Mouse (Mus musculus): Measurements from ENCODE around the gene Bmper.
A peak's percentile ranks its signal among the peaks of the same experiment; 100 is the strongest.

The Bmper gene

DNA sequence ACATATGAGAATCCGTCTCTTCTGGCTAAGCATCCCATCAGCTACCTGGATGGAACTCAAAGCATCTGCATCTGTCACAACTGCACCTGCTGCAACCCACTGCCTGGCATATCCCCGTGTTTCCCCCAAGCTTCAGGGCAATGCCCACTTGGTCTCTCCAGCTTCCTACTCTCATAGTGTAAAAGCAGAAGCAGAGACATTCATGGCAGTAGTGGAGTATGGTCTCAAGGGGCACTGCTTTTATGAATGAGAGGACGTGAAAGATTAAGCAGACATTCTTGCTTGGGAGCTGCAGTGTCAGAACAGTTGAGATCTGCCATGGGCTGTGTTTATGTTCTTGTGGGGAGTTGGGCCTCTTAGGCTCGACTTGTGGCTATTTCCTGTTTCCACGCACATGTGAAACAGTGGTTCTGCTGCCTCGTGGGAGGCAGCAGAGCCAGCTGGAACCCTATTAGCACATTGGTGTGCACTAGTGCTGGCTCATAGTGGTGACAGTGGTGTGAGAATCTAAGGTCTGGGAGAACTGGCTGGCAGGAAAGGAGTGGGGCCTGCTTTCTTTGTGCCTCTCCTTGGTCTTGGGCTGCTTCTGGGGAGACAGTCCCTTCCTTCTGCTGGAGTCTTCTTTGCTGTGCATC is 12.6 kb downstream of the Bmper start:
- no peak for DNase-seq (ENCODE audit: low spot score in 2 of 2)

DNA sequence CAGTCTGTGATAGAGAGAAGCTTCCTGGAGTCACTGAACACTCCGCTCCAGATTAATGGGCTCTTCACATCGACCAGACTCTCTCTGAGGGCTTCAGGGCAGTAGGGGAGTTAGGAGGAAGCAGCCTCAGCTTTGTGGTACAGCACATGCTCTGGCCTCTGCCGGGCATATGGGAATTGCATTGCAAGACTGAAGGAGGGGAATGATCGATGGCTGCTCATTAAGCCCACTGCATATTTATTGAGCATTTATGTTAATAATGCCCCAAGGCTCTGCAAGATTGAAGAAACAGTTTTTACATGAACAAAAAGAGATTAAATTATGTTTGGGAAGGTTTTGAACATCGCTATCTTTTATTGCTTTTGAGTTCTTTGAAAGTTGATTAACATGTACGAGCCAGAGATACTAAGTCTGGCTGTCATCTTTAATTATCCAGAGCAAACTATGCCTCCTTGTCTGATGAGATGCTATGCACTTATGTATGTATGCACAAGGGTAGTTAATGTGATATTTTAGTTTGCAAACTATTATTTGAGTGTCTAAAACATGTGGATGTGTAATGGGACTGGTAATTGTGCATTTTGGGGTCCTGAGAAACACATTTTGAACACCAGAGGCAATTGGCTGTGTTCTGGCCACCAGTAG is 13.9 kb downstream of the Bmper start:
- no peak for DNase-seq (ENCODE audit: low spot score in 2 of 2)

DNA sequence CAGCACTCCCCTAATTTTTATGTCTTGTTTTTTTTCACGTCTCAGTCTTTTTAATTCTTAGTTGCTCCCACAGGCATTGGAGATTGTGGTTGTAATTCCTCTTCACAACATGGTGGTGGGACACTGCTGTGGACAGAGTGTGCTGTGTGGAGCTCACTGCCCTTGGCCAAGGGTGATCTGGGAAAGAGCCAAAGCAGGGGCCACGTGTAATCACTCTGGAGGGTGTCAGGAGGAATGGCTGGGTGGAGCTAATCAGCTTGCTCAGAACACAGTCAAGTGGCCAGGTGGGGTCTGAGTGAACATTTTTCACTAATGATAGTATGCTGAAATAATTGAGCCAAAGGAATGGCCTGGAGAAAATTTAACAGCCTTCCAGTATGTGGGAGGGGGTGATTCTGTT is 16.1 kb downstream of the Bmper start:
- no peak for DNase-seq (ENCODE audit: low spot score in 2 of 2)

DNA sequence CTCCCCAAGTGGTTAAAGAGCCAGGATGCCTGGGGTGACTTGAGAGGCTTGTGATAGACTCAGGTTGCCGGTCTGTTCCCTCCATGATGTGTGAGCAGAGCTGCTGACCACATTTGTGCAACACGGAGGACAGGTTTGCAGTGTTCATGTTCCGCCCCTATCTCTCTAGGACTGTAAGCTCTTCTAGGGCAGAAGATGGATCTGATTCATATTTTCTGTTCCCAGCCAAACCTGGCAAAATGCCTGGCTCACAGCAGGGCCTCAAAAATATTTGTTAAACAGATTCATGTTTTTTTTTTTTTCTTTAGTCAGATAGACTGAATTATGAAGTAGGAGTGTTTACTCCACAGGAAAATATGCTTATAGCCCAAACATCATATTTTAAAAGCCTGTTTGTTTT is 20.0 kb downstream of the Bmper start:
- no peak for DNase-seq (ENCODE audit: low spot score in 2 of 2)

DNA sequence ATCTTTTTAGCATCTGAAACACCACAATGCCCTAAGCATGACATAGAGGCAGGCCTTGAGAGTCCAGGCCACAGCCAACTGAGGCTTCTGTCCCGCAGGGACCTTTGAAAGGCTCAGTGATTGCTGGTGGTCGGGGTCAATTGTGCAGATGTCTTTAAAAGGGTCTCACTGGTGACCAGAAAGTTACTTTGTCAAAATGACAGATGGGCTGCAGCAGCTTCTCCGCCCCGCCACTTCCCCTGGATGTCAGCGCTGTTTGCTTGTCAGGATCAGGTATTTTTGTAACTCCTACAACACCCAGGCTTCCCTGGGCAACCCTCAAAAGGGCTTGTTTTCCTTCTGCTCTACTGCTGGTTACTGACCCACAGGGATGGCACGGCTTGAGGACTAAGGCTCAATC is 21.0 kb downstream of the Bmper start:
- no peak for DNase-seq (ENCODE audit: low spot score in 2 of 2)

DNA sequence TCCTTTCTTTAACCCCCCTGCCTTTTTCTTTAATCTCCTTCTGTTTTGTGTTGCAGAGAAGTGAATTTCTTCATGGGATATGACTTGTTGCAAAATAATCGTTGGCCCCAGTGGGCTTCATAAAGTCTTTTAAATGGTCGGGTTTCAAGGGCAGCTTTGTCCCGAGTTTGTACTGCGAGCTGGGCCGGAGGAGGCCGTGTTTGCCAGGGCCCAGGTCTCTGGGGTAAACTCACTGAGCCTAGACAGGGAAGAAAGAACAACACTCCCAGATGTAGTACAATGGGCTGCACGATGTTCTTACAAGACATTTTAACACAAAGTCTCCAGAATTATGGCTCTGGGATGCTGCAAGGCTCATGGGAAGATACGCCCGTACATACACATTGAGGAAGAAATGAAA is 23.5 kb downstream of the Bmper start:
- DNase-seq (ENCODE audit: low spot score in 2 of 2): no peak

DNA sequence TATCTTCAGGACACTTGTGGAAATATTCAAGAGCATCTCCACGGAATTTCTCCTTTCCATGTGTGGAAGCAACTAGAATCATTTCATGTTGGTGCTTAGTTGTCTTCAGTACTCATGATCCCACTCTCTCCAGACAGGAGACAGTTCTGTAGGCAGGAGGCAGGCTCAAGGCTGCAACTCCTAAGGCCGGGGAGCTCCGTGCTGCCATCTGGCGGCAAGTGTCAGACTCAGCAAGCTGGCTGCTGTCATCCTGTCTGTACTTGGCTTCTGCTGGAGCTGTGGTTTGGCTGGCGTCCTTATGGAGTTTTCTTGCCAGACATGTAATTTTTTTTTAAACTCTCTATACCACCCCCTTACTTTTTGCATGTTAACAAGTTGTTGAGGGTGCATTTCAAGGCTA is 27.1 kb downstream of the Bmper start:
- DNase-seq (ENCODE audit: low spot score in 2 of 2): peak; percentile 68 to 83

DNA sequence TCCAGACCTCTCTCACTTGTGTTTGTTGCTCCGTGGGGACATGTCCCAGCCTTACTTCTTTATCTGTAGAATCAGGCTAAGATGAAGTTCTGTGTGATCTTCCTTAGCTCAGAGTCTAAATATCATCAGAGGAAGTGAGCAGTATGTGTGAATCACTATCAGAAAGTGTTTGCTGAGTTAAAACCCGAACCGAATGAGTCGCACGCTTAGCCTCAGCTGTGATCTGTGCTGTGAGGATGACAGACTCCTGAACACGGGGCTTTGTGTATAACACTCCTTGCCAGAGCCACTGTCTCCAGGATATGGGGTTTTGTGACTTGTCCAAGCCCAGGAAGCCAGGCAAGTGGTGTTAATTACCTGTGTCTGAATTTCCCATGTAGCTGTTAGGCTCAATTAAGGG is 28.1 kb downstream of the Bmper start:
- no peak for DNase-seq (ENCODE audit: low spot score in 2 of 2)

DNA sequence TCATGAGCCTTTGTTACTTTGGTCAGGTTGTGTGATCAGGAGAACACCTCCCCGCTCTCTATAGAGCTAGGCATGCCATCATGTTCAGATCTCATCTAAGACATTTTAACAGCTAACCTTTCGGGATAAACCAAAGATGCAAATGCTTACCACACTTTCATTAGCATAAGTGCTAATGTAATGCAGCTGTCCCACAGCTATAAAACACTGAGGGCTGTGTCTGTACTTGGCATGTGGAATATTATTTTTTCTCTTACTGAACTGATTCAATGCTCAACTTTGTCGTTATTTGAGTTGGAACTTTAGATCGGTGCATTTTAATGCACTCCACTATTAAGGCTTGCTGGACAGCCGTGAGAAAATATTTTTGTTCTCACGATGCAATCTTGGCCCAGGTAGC is 30.7 kb downstream of the Bmper start:
- DNase-seq (ENCODE audit: low spot score in 2 of 2): no peak

DNA sequence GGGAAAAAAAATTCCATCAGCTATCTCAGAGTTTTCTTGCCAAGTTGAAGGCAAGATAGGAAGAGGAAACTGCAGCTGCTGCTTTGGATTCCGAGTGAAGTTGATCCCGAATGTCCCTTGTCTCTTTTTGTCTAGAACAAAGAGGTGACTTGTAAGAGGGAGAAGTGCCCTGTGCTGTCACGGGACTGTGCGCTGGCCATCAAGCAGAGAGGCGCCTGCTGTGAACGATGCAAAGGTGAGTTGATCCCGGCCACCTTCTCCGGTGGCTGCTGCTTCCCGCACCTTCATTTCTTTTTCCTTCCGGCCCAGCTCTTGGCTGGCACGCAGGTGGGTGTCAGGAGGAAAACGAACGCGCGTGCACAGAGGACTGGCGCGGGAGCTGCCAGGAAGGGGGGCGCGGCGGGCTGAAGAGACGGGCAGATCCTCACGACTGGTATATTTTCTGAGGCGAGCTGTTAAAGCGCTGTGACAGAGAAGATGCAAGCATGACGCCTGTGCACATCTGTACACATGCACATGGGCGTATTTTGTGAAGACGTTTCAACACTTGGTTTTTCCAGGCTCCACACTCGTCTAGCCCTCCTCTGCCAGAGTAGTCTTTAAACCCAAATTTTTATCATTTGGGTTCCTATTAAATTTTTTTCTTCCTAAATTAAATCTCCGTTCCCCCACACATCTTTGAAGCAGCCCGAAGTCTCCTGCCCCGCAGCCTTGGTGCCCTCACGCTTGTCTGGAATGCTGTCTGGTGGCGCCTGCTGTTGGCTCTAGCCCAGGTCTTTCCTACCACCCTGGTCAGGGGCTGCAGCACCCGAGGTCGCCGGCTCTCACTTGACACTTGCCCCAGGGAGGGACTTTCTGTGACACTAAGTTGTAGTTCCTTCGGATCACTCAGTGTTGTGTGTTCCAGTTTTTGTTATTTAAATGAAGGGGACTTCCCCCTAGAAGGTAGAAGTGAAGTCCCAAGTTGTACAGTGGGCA is 31.6 kb downstream of the Bmper start:
- DNase-seq (ENCODE audit: low spot score in 2 of 2): no peak

DNA sequence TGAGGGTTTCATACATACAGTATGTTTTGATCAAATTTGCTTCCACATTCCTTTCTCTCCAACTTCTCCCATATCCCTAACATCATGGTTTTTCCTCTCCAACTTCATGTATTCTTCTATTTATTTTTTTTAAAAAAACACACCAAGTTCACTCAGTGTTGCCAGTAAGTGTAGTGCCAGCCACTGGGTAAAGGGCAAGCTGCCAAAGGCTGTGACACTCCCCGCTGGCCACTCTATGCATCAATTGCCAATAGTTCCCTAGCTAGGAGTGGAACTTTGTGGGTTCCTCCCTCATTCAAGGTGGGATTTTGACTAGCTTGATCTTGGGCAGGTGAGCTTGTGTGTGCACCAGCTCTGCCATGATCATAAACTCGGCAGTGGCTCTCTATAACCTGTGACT is 33.0 kb downstream of the Bmper start:
- DNase-seq (ENCODE audit: low spot score in 2 of 2): no peak

DNA sequence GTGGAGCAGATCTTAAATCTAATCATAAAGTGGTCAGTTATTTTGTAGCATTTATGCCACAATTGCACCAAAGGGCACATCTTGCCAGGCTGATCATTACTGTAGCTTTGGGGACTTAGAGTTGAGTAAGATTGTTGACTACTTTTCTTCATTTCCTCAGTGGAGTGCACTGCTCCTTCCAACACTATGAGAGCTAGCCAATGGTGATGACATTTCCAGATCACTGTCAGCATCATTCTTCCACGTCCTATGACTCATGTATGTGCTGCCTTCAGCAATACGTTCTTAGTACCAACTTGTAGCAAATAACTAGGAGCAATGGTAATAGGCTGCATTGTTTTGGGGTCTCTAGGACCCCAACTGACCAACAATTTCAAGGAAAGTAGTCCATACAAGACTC is 33.7 kb downstream of the Bmper start:
- DNase-seq (ENCODE audit: low spot score in 2 of 2): no peak

DNA sequence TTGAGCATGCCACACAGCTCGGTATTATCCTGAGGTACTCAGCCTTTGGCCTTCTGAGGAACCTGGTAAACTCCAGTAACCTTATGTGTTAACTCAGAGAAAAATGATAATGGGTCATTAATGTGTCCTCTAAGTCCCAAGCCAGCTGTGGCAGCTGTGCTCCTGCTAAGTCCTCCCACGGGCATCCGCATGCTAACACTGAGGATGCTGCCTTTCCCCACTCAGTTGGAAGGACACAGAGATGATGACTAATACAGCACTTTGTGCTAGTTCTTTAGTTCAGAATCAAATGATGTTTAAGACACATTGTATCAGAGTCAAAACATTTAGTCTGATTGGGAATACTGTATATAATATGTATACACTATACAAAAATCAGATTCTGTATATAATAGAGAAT is 39.0 kb downstream of the Bmper start:
- no peak for DNase-seq (ENCODE audit: low spot score in 2 of 2)

DNA sequence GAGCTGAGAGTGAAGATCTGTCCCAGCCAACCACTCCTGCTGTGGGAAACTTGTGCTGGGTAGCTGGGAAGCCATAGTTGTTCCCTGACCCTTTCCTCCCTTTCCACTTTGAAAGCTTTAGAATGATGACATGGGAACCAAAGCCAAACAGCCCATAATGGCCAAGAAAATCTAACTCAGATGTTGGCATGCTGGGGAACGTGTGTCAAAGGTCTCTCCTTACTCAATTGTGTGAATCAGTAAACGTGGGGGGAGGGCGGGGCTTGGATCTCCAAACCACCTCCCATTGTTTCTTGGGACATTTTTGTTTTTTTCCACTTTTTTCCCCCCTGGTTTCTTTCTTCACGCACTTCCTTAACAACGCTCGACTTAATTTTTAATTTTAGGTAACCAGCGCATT is 40.0 kb downstream of the Bmper start:
- no peak for DNase-seq (ENCODE audit: low spot score in 2 of 2)

DNA sequence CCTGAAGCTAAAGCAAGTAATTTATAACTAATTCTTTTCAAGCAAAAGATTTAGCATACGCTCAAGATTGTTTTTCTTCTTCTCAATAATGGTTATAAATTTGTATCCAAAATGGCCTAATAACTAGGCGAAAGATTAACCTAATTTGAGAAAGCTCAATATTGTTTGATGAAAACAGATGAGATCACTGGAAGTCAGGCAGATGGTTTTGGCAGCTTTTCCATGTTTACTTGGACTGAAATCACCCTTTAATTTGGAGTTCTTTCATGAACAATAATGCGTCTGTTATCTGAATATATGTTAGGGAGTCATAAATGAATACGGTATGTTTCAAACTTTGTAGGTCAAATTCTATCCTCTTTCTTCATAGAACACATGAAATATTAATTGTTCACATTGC is 41.6 kb downstream of the Bmper start:
- DNase-seq (ENCODE audit: low spot score in 2 of 2): no peak

DNA sequence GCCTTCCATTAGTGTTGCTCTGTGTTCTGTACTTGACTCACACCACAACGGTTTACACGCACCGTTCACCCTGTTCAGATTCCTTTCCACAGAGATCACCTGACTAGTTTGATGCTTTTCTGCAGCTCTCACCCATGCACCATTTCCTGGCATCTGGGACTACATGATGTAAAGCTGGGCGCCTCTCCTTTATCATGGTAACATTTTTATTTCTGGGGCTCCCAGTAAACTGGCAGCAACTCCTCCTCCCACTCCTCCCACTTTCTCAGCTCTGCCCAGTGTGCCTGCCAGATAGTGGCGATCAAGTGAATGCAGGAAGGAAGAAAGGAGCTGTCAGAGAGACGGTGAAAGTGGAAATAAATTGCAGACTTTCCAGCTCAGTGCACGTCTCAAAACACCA is 45.7 kb downstream of the Bmper start:
- DNase-seq (ENCODE audit: low spot score in 2 of 2): no peak

DNA sequence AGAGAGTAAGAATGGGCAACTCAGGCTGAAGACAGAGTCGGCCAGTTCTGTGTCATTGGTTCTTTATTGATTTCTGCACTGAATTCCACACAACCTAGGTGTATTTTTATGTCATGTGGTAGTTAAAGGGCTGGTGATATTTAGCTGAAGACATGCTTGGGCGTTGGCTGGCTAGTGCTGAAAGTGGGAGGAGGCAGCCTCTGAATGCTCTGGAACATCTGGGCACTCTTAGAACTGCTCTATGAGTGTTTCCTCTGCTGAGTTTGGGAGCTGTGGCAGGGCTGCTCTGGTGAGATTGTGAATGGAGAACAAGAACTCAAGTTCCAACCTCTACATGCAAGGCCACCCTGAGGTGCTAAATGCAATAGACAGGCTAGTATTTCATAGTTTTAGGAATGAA is 46.2 kb downstream of the Bmper start:
- no peak for DNase-seq (ENCODE audit: low spot score in 2 of 2)

DNA sequence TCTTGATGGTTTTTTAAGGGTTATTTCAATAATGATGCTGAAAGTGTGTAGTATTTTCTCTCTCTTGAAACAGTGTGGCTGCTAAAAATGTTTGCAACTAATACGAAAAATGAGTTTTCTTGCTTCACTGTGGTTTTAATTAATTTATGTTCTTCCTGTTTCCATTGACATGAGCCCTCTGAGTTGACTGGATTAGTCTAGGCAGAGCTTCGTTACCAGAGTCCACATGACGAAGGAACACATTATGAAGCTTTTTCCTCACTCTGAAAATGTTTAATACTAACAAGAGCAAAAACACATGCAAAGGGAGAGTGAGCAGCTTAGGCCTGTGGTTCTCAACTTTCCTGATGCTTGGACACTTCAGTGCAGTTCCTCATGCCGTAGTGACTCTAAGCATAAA is 53.4 kb downstream of the Bmper start:
- DNase-seq (ENCODE audit: low spot score in 2 of 2): no peak

DNA sequence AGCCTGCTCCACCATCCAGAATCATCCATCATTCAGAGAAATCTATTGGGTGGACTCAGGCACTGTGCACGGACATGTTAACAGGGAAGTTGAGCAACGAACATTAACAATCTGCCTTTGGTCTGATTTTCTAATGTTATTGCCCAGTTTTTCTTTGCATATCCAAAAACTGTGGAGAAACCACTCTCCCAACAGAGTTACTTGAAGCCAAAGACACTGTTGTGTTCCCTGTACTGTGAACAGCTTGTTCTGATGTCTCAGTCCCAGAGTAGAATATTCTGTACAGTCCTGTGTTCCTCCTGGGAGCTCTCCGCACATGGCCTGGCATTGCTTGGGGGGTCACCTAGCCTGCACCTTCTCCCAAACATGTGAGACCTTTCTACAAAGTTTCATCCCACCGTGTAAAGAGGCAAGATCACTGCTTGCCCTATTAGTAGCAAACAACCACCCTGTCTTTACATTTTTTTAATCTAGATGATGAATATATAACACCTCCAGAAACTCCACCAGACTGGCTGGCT is 62.1 kb downstream of the Bmper start:
- DNase-seq (ENCODE audit: low spot score in 2 of 2): no peak

DNA sequence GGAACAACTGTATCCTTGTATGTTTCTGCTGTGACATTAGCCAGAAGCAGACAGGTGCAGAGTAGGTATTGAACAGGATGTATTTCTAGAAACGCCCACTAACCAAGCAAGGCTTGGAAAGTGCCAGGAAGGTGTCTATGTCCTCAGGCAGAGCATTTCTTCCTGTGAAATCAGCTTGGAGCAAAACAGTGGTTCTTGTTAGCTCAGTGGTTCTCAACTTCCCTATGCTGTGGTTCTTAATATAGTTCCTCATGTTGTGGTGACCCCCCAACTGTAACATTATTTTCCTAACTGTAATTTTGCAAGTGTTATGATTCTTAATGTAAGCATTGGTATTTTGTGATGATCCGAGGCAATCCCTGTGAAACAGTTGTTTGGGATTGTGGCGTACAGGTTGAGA is 70.7 kb downstream of the Bmper start:
- no peak for DNase-seq (ENCODE audit: low spot score in 2 of 2)

DNA sequence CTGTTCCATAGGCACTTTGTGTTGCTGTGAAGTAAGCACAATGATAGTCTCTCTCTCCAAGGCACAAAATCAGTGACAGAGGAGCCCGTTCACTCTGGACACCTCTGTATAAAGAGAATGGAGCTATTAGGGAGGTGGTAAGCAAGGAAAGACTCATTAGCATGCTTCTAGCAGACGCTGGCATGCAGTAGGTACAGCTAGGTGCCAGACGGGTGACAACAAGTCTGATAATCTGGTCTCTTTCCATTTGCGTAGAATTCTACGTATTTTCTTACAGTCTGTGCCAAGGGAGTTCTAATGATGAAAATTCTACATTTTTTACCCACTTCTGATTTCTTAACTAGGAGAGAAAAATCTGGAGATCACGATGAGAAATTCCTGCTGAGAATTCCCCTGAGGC is 72.7 kb downstream of the Bmper start:
- no peak for DNase-seq (ENCODE audit: low spot score in 2 of 2)

DNA sequence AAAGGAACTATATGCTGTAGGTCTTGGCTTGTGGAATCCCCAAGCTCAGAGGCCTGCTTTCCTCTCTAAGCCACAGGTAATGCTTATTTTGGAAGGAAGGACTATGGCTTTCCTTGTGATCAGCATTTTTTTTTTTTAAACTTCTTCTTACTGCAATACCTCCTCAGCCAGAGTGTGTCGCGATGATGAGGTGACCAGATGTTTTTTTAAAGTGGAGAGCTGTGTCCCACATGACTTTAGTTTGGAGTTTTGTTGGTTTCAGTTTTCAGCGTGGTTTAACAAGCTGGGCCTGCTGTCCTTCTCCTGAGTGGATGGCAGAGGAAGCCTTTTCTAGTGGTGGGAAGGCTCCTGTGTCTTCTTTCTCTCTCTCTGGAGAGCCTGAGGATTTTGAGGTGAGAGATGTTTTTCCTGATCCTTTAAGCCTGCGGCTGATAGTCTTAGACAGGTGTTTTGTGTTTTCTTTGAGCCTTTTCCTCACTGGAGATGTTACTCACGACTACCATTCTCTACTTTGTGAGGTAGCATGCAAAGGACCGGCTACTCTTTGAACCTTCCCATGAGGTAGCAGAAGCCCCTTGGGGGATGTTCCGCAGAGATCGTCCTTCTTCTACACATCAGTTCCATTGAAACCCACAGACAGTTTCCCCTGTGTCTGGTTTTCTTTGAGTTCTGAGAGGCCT is 74.8 kb downstream of the Bmper start:
- DNase-seq (ENCODE audit: low spot score in 2 of 2): no peak
